Mouse (Mus musculus): ENCODE measurements around the gene Foxp1.

The Foxp1 gene

DNA sequence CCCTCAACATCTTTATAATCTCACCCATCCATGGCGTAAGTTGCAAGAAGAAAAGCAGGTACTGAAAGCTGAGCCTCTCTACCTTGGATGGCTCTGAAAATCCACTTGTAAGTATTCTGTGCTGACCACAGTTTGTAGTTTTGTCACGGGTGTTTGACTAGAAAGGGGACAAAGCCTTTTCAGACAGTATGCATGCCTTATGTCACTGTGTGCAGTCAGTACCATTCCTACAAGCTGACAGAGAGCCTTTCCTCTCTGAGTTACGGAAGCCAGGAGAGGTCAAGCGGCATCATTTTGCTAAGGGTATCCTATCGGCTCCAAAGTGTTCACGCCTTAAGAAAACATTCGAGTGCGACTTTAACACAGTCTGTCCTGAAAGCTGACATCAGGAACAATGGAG lies 202.1 kb downstream of the Foxp1 start:
- DNase-seq, result no peak

DNA sequence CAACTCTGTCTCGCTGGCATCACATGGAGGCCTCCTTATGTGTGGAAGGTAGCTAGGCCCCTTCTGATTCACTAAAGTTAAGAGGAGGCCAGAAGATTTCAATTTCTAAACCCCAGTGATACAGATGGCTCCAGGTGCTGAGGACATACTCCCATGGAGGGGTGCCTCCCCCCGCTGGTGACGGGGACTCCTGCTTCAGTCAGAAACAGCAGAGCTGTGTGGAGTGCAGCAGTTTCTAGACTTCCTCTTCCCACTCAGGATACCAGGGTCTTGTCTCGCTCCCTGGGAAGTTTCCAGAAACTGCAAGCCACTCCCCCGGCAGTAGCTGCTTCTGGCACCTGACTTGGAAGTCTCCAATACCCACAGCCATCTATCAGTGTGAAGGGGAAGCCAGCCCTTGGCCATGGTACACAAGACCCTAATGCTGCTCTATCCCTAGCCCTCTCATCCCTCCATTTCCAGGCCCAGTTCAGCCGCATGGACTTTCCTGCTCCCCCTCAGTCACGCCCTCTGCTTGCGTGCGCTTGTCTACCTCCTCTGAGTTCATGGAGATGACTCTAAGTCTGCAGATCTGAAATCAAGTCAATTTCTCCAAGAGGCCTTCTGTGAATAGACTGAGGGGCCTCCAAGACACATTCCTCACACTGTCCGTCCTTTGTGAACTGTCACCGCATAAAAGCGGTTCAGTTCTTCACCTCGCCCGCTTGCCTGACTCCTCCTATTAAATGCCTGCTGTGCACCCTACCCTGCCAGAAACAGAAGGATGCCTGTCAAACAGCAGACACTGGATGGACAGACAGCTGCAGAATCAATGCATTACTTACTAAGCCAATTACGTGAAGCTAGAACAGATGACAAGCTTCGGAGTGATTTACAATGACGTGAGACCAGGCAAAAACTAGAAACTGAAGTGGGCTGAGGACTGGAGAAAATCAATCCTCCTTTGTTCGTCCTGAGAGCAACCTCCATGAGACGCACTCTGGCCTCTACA lies 202.8 kb downstream of the Foxp1 start:
- DNase-seq, result no peak

DNA sequence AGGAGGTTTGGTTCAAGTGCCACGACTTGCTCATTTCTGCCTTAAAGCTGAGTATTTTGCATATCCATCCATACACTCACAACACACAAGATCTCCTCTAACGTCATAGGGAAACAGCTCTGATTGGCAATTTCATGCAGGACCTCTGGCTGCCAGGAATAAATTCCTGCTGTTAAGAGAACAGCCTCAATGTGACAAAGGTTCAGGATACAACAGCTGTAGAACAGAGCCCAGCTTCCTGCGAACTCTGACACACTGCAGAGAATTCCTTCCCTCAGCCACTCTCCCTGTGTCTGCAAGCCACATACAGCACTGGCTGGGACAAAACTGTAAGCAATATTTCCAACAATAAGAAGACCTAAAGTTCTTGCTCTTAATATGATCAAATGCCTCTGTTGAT lies 207.8 kb downstream of the Foxp1 start:
- DNase-seq, result no peak

DNA sequence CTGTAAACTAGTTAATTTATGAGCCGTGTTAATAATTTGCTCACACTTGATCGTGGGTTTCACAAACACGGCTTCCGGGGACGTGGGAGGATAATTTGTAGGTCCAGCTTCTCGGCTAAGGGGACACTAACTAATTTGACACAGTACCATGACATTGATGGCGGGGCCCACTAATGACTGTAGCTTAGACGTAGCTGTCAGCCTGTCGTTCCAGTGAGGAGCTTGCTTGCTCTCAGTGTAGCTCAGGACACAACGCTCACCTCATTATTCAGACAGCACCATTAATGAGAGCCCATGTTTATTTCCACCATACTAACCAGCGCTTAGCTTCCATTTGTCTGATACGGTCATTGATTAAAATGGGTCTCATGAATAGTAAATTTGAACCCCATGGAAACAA lies 212.0 kb downstream of the Foxp1 start:
- DNase-seq, result no peak

DNA sequence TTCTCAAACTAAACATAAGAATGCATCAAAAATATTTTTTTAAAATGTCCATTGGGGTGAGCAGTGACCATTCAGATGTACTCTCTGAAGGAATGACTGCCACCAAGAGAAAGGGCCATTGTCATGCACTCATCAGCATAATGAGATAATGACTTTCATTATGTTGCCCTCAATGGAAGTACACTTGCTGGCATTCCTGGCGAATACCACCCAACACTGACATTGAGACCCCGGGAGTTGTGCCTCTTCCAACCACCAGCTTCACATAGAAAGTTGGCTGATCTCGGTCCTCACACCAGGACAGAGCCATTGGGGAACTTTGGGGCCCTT lies 212.4 kb downstream of the Foxp1 start:
- DNase-seq, result no peak

DNA sequence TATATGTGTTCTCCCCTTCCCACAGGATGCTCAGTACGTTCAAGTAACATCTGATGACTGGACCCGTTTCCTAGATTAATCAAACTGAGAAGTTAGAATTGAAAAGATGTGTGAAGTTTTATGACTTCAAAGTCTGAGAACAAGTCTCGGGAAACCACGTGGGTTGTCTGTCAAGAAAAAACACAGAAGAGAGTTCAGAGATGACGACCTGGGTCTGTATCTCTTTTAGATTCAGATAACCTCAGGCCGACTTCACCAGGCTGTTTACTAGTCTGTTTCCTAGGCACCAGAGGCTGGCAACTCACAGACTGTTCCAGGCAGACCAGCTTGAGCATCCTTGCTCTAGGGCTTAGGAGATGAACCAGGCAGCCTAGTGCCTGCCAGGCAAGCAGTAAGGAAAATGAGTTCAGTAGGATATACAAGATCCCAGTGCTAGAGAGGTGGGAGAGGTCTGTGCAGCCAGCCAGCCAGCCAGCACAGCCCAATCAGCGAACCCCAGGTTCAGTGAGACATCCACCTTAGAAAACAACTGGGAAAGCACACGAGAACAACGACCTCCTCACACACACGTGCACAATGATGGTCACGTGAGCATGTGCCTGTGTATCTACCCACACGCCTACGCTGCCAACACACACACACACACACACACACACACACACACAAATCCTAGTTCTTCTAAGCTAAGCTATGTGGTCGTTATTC lies 212.9 kb downstream of the Foxp1 start:
- no peak for DNase-seq

DNA sequence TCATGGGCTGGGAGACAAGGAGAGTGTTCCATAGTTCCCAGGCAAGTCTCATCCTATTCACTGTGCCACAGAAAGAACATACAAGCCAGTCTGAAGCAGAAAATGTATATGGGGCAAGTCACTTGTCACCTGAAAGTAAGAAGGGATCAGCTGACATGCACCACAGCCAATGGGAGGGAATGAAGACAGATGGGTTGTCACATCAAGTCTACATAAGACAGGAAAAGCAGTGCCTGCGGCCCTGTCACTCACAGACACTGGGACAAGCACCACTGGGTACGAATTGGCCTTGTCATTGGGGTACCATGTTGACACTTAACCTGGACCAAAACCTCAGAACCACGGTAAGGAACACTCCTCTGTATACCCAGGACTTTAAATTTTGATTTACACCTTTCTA lies 216.8 kb downstream of the Foxp1 start:
- no peak for DNase-seq

DNA sequence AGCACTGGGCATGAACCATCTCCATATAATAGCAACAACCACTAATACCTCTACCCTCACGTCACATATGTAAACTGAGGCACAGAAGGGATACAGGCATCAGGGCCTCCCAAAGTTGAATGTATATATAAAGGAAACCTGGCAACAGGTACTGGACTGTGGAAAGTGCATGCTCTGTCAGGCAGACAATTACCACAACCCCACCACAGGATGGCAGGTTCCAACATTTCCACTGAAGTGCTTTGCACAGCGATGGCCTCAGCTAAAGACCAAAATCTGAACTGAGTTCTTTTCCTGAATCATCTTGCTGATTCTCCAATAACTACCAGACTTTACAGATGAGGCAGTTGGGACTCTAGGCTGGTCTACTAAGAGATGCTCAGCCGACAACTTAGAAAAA lies 217.3 kb downstream of the Foxp1 start:
- no peak for DNase-seq

DNA sequence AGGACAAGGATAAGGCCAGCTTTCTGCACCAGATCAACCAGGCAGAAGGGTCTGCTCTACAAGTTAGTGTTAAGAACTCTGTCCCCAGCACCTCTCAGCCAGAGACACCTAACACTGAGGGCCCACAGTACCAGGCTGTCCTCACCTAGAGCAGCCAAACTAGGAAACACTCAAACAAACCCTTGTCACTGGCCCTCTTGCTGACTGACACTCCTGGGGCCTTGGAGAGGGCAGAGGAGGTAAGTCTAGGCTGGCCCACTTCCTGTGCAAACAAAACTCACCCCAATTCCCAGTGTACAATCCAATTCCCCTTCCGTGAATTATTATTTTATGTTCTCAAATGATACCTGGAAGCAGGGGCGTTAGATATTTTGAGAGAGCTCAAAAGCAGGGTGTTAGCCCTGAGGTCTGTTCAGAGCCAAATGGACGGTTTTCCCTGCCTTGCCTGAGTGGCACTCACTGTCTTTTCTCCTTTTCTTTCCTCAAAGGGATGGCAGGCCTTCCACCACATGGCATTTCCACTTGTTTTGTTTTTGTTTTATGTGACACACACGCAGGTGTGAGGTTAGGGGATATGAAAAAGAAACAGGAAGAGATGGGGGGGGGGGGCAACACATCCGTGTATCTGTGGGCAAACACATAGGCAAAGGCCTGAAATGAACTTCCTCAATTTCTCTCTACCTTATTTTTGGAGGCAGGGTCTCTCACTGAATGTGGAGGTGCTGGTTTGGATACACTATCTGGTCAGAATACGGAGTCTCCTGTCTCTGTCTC lies 219.7 kb downstream of the Foxp1 start:
- no peak for DNase-seq

DNA sequence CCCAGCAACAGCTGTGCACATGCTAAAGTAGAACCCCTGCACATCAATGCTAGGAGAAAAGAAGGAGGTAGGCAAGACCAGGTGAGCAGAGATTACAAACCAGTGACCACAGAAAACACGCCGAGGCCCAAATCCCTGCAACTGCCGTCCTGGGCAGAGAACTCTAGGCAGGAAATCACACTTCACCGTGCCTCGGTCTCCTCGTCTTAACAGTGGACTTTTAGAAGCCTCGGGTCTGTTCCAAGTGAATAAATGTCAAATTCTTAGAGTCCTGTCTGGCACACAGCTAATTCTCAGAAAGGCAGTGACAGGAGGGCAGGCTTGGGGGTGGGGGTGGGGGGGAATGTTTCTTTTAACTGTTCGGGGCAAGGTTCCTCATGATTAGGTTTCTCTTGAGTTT lies 220.6 kb downstream of the Foxp1 start:
- no peak for DNase-seq

DNA sequence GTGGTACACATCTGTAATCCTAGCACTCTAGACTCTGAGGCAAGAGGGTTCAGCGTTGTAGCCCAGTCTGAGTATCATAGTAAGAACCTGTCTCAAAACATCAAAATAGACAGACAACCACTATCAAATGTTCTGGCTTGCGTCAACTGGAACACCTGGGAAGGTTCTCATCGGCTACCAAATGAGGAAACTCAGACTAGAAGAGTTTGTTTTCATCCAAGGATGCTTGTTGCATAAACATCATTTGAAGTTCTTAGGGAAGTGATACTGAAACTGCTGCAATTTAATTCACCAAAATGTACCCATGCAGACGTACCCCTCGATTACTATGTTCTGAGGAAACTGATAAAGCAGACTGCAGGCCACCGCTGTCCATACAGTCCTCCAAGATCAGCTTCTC lies 222.3 kb downstream of the Foxp1 start:
- DNase-seq, result no peak

DNA sequence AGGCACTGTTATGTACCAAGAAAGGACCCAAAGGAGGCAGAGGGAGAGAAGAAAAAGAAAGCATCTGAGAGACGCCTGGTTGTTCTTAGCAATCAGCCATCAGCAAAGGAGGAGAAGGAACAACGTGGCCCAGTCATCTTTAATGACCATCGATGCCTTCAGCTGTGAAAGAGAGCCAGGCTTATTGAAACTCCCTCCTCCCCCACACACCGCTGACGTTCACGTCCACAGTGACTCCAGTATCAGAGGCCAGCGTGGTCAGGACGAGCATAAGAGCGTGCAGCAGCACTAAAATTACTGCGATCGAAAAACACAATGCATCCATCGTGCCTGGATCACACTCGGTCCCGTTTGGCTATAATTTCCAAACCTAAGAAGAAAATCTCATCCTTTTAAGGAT lies 223.3 kb downstream of the Foxp1 start:
- no peak for DNase-seq

DNA sequence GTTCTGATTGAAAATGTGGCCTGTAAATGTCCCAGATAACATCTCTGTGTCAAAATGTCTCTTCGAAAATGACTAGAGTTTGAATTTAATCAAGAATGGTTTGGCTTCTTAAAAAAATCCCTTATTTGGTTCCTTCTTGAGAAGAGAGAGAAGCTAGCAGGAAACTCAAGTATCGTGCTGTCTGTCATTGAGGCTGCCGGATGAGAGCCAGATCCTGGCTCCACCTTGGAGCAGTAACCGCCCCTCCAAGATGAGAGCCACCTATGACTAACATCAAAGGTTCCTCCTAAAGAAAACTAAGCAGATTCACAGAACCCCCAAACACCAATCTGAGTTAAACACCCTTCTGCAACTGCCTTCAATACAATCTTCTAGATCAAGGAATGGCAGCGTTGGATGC lies 225.0 kb downstream of the Foxp1 start:
- DNase-seq, result no peak

DNA sequence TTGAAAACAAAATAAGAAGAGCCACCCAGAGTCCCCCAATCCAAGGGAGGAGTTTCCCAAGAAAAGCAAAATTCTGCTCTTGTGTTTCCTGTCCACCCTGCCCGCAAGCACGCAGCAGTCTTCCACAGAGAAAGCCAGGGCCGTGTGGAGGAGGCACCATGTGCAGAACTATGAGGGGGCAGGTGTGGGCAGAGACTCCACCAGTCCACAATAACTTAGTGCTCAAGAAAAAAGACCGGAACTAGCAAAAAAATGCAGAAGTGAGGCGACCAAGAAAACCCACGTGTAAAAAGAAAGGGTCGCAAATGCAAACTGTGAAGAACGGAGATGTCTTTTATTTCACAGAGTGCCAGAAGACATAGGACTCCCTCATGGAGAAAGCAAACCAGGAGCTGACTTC lies 227.0 kb downstream of the Foxp1 start:
- no peak for DNase-seq

DNA sequence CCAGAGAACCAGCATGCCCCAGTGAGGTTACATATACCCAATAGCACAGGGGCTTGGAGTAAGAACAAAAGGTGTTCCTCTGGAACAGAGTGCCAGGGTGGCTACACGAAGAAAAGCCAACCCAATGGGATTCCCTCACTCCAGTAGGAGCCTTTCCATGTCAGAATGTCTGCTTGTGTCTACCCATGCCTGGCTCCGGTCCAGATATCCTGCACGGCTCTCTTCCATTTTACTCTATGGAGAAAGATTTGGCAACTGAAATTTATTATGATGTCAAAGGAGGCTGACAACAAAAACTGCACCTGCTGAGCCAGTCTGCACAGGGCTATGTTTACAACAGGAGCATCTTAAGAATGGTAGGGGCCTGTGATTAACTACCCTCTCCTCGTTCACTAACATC lies 233.3 kb downstream of the Foxp1 start:
- no peak for DNase-seq

DNA sequence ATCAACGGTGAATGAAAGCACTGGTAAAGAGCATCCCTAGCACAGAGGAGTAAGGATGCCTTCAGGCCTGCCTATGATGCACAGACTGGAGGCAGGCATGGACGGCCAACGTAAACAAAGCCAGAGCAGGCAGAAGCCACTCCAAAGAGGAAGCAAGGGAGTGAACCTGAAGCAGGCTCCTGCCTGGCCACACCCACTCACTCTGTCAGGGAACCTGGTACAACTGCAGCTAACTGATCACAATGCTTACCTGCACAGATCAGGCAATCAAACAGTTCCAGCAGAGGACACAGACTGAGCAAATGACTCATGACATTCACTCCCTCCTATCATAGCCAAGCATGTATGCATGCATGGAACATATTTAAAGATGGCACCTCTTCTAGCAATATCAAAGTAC lies 237.5 kb downstream of the Foxp1 start:
- DNase-seq, result no peak

DNA sequence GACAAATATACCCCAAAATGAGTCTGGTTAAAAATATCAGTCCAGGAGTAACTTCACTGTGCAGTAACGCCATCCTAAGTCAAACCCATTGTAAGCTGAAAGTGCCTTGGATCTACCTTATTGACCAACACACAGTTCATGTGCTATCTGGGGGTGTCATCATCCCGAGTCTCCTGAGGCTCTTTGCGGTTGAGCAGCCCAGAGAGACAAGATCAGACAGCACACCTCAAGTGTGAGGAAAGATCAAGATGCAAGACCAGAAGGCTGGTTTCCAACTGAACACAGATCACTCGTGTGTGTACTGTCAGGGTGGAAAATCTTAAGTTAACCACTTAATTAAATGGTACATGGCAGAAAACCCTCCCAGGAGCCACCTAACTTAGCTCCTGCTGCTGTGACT lies 238.5 kb downstream of the Foxp1 start:
- DNase-seq, result no peak

DNA sequence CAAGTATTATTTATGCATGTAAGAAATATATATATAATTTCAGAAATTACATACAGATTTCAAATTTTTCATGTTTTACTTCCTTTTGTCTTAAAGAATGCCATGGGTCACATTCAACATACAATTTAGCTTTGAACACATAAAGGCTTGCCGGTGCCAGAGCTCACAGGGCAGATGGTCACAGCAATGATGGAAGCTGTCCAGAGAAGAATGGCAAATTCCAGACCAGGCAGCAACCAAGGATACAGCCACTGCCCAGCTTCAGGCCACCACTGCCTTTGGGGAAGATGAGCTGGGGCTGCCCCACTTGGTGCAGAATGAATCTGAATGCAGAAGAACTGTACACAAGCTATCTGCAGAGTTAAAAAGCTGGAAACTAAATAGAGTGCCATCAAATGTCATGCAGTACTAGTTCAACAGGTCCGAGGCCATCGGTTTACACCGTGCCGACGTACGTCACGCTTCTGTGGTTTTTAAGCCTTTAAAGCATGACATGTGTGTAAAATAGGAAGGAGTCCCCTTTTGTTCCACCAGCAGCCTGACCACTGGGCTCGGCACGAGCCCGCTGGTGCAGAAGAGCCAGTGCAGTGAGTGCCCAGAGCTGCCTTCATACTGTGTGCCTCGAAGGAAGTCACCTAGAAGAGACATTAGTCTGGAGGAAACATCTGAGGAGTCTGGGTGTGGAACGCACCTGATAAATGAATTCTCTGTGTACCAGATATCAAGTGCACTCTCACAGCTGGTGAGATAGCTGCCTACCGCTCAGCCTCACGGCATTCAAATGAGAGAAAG lies 239.5 kb downstream of the Foxp1 start:
- DNase-seq, result no peak

DNA sequence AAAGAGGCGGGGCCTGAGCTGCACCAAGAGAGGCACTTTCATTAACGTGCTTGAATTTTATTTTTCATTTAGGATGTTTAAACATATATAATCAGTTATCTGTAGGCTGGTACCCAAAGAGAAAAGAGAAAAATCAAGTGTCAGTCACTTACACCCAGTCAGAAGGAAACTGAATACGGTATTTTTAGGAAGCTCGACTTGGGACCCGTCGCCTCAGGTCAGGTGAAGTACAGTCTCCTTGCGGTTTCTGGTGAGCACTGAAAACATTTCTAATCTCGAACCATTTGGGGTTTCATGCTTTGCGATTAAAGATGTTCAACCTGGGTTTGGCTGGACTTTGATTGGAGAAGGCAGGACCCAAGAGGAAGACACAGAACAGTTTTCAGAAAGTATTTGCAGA lies 241.1 kb downstream of the Foxp1 start:
- no peak for DNase-seq

DNA sequence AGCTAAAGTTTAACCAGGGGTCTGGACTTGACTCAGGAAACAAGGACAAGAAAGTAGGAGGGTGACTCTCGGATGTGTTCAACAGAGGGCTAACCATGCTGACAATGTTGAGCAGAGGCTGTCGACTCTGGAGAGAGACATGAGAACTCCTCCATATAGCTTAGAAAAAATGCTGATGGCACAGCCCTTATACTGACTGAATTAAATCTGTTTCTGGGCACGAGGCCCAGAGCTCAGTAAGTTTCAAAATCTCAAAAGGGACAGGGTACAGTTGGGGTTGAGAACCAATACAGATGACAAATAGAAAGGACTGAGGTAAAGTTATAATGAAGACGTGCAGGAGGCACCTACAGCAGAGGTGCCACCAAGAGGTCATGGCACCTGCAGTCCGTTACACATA lies 241.9 kb downstream of the Foxp1 start:
- no peak for DNase-seq

DNA sequence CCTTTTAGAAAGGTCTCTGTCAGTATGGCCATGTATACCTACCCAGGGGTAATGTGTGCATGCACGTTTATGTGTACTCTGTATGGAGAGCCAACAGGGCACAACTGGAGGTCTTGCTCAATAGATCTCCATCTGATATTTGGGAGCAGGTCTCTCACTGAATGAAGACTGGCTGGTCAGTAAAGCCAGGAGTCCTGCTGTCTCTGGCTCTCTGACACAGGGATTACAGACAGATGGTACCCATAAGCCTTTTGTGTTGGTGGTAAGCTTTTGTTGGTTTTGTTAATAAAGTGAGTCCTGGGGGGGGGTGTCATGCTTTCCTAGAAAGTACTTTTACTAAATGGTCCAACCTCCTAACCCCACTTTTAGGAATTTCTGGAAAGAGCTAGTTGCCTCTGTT lies 245.3 kb downstream of the Foxp1 start:
- DNase-seq, result no peak

DNA sequence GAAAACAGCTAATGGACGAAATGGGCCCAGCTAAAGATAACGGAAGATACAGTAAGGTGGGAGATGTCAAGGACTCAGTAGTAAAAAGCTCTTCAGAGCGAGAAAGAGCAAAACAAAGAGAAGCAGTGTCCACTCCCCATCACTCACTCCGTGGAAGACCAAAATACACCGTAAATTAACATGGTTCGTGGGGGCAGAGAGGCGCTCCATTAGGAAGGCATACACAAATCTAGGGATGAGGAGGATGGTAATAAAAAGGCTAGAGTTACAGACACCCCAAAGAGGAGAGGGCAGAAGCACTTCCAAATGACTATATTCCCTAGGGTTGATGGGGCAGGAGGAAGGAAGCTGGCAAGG lies 246.2 kb downstream of the Foxp1 start:
- DNase-seq, result no peak

Measured in right cerebral cortex, postnatal 14 days (tissue).